ENCODE assay signal across 8 mouse cellular contexts in the genomic region with DNA sequence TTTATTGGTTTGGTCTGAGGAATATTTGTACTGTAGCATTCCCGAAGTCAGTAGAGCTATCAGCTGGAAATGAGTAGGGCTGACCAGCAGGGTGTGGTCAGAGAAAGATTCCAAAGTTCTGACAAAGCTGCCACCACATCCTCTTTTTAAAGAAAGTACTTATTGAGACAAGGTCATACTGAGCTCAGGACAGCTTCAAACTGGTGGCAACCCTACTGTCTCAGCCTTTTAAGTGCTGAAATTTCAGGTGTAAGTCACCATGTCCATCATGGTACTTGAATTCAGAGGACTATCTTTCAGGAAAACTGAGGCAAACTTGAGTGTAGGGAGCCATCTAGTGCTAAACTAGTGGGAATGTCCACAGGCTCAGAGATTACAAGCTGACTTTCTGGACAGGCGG. TPM values are rescaled to one million over a fixed set of nuclear protein-coding genes. Genes with fewer than 3 reads are reported as not detected.
A peak's percentile ranks its signal among the peaks of the same experiment; 100 is the strongest.
DNase-seq lines count a peak whose midpoint lies in the region; ATAC-seq and TF ChIP-seq lines count a peak whose summit lies in the region.

No protein-coding gene starts in this region.

- no peaks in the 10 kb centered on the region for H3K36me3 ChIP-seq in lung, embryonic 14.5 days (ENCODE audit: insufficient read depth)

- peak; percentile 36 for DNase-seq in gastrocnemius, adult 18-20 months (ENCODE audit: low spot score)
- DNase-seq in gastrocnemius, adult 8-10 months (ENCODE audit: low spot score in 2 of 2) = no peak
- DNase-seq in lung, embryonic 14.5 days = peak; percentile 67
- no peak for DNase-seq in lung, adult 2 months
- DNase-seq in embryo, embryonic 10 days (ENCODE audit: low spot score) = peak; percentile 43
- DNase-seq in retina, postnatal 1 day = peak; percentile 24
- DNase-seq in layer of hippocampus, adult 9-11 months = no peak
- no peak for DNase-seq in neural tube, embryonic 10.5 days (ENCODE audit: extremely low spot score, low spot score)

- WGBS in lung, embryonic 14.5 days = 41% methylated on average over 2 of the region's 2 CpGs
- 23% methylated on average over 2 of the region's 2 CpGs for WGBS in lung, adult 2 months

- ATAC-seq in lung, embryonic 14.5 days (ENCODE audit: insufficient read depth) = no peak

- no peak overlapping the region for H3K4me3 ChIP-seq in lung, embryonic 14.5 days (ENCODE audit: low read depth, low read length)
- no peak overlapping the region for H3K4me3 ChIP-seq in lung, adult 2 months (replicated peaks; ENCODE audit: extremely low read depth, low read depth, low read length)

- H3K9me3 ChIP-seq in lung, embryonic 14.5 days (ENCODE audit: low read depth, low read length) = no peaks in the 10 kb centered on the region

- no peak for TF ChIP-seq POLR2A in lung, adult 2 months (IDR thresholded peaks at IDR 0.05; ENCODE audit: borderline replicate concordance, extremely low read depth, low read depth, low read length)

- TF ChIP-seq CTCF in lung, embryonic 14.5 days (IDR thresholded peaks at IDR 0.05; ENCODE audit: low read depth) = peak; percentile 57
- TF ChIP-seq CTCF in lung, adult 2 months (IDR thresholded peaks at IDR 0.05; ENCODE audit: insufficient read depth, low read length) = no peak

- no peak overlapping the region for H3K9ac ChIP-seq in lung, embryonic 14.5 days

- H3K27ac ChIP-seq in lung, embryonic 14.5 days (ENCODE audit: low read depth) = no peak overlapping the region

- no peak overlapping the region for H3K4me2 ChIP-seq in lung, embryonic 14.5 days

- H3K4me1 ChIP-seq in lung, embryonic 14.5 days (ENCODE audit: insufficient read depth) = no peaks in the 10 kb centered on the region
- H3K4me1 ChIP-seq in lung, adult 2 months (ENCODE audit: control insufficient read depth, insufficient read depth, low read length) = peaks cover 7% of the 10 kb centered on the region; the same call in 1 of the 2 replicates

- H3K27me3 ChIP-seq in lung, embryonic 14.5 days (ENCODE audit: insufficient read depth, low read length) = no peaks in the 10 kb centered on the region

RNA-seq across cellular contexts. Expression of a gene that starts 42.7 kb away (rescaled TPM):
- total RNA-seq in gastrocnemius, adult 18-20 months (2021) = under 1 TPM; 0.24 to 0.30 TPM
- under 1 TPM; 0.17 to 0.46 (median 0.36) TPM for total RNA-seq in gastrocnemius, adult 8-10 months (2022)
- 0.57 and 0.91 TPM in 2 replicates for polyA plus RNA-seq in lung, embryonic 14.5 days (2014; fragmentation: Nextera tagmentation; extraction: Ambion mirVana)
- 0.17 and 0.23 TPM in 2 replicates for polyA plus RNA-seq in lung, adult 2 months (2012; rRNA removed)

Comparison
In these comparisons a context has a peak if more than half of its experiments do, and no peak if none do; other contexts are left out.
1. DNase-seq: peak in gastrocnemius, adult 18-20 months (single experiment), lung, embryonic 14.5 days (single experiment), embryo, embryonic 10 days (single experiment) and retina, postnatal 1 day (single experiment); none in gastrocnemius, adult 8-10 months (0 of 2), lung, adult 2 months (single experiment), layer of hippocampus, adult 9-11 months (single experiment) and neural tube, embryonic 10.5 days (single experiment).